Mouse (Mus musculus) CH12.LX (cell line): ENCODE measurements at regions not wholly inside any gene's neighbourhood (a gene's known extent, or its start where the extent isn't known, plus 50 kb on each side); places are given as distances from the start of the nearest gene placed in this dataset.

Source experiments
- DNase-seq: peaks from one replicate; pipeline ENCODE4 v3.0.0-alpha.2; 2013; ENCODE audit errors: extremely low read depth
- H3K27ac ChIP-seq: 2 replicates; pipeline ENCODE4 v1.5.1; 2012; ENCODE audit warnings: low read depth, mild to moderate bottlenecking, control low read depth, moderate library complexity; ENCODE audit not compliant: insufficient read depth
- H3K27me3 ChIP-seq: replicated peaks from 2 replicates; pipeline ENCODE3; 2012; ENCODE audit warnings: inconsistent platforms
- H3K36me3 ChIP-seq, 2 experiments: replicated peaks in 1 of 2; 2 replicates each; pipeline versions ENCODE3 to v1.6.1; 2012; ENCODE audit warnings: inconsistent platforms in 1 of 2, low read length in 1 of 2, mild to moderate bottlenecking in 1 of 2, mixed read lengths in 1 of 2, moderate library complexity in 1 of 2; ENCODE audit not compliant: control insufficient read depth in 1 of 2, insufficient read depth in 1 of 2
- H3K4me1 ChIP-seq, 2 experiments: 2 replicates each; pipeline ENCODE4 v1.6.1; 2012; ENCODE audit warnings: inconsistent platforms in 1 of 2, moderate library complexity in 1 of 2; ENCODE audit not compliant: insufficient read depth in 2 of 2, control insufficient read depth in 1 of 2
- H3K4me2 ChIP-seq: 2 replicates; pipeline ENCODE4 v1.6.1; 2012; ENCODE audit warnings: low read depth, mild to moderate bottlenecking, control low read depth; ENCODE audit not compliant: poor library complexity, insufficient read depth, severe bottlenecking
- H3K4me3 ChIP-seq, 3 experiments: fragments of 150-350 bp in 1 of 3; sonication (generic) in 1 of 3; replicated peaks in 1 of 3; 2 replicates each; pipeline versions ENCODE3 to v1.5.1; 2011 to 2012; ENCODE audit warnings: low read depth in 2 of 3, low read length in 2 of 3, mild to moderate bottlenecking in 2 of 3, moderate library complexity in 2 of 3, control low read depth in 1 of 3, improper control_type of control experiment in 1 of 3, inconsistent platforms in 1 of 3, mixed read lengths in 1 of 3; ENCODE audit not compliant: poor library complexity in 1 of 3
- H3K79me2 ChIP-seq: replicated peaks from 2 replicates; pipeline ENCODE4 v1.6.1; 2012; ENCODE audit warnings: mild to moderate bottlenecking, moderate library complexity; ENCODE audit not compliant: control insufficient read depth, poor library complexity, insufficient read depth, severe bottlenecking; ENCODE audit errors: extremely low read depth
- H3K9ac ChIP-seq: 2 replicates; pipeline ENCODE4 v1.6.1; 2012; ENCODE audit warnings: low read depth, mild to moderate bottlenecking, control low read depth, moderate library complexity; ENCODE audit not compliant: insufficient read depth
- H3K9me3 ChIP-seq: replicated peaks from 2 replicates; pipeline ENCODE3; 2012; ENCODE audit warnings: low read length, inconsistent platforms, mixed read lengths
- BHLHE40 ChIP-seq: IDR thresholded peaks from 2 replicates; pipeline ENCODE4 v1.6.1; 2011; ENCODE audit warnings: mild to moderate bottlenecking, low read depth, low read length, improper control_type of control experiment
- CHD2 ChIP-seq: IDR thresholded peaks from 2 replicates; pipeline ENCODE4 v1.6.1; 2011; ENCODE audit warnings: low read length, improper control_type of control experiment
- CTCF ChIP-seq, 2 experiments: IDR thresholded peaks in 1 of 2; conservative IDR thresholded peaks in 1 of 2; 2 replicates each; pipeline ENCODE4 v1.5.1; 2011 to 2012; ENCODE audit warnings: low read depth in 2 of 2, low read length in 2 of 2, improper control_type of control experiment in 1 of 2, inconsistent platforms in 1 of 2, mild to moderate bottlenecking in 1 of 2, moderate library complexity in 1 of 2
- E2F4 ChIP-seq: IDR thresholded peaks from 2 replicates; pipeline ENCODE4 v1.6.1; 2011; ENCODE audit warnings: low read depth, low read length, improper control_type of control experiment; ENCODE audit not compliant: insufficient replicate concordance
- GABPA ChIP-seq: IDR thresholded peaks from 2 replicates; pipeline ENCODE4 v1.6.1; 2012; ENCODE audit warnings: low read depth, low read length, improper control_type of control experiment, inconsistent platforms; ENCODE audit not compliant: insufficient replicate concordance
- MAFK ChIP-seq: IDR thresholded peaks from 2 replicates; pipeline ENCODE4 v1.6.1; 2011; ENCODE audit warnings: low read length, improper control_type of control experiment; ENCODE audit not compliant: insufficient replicate concordance
- MXI1 ChIP-seq: IDR thresholded peaks from 2 replicates; pipeline ENCODE4 v1.6.1; 2011; ENCODE audit warnings: mild to moderate bottlenecking, low read depth, low read length, improper control_type of control experiment
- MYC ChIP-seq: IDR thresholded peaks from 2 replicates; pipeline ENCODE4 v1.6.1; 2011; ENCODE audit warnings: low read depth, mild to moderate bottlenecking, improper control_type of control experiment, low read length
- NELFE ChIP-seq: IDR thresholded peaks from 2 replicates; pipeline ENCODE4 v1.6.1; 2011; ENCODE audit warnings: low read depth, low read length, improper control_type of control experiment
- NRF1 ChIP-seq: IDR thresholded peaks from 2 replicates; pipeline ENCODE4 v1.6.1; 2014; ENCODE audit warnings: low read depth, mild to moderate bottlenecking, inconsistent platforms, low read length, improper control_type of control experiment, moderate library complexity
- PAX5 ChIP-seq: IDR thresholded peaks from 2 replicates; pipeline ENCODE4 v1.6.1; 2012; ENCODE audit warnings: low read length, inconsistent platforms, mixed read lengths
- POLR2A ChIP-seq: IDR thresholded peaks from 2 replicates; pipeline ENCODE4 v1.6.1; 2011; ENCODE audit warnings: low read depth, mild to moderate bottlenecking, improper control_type of control experiment, low read length
- POLR2AphosphoS2 ChIP-seq: IDR thresholded peaks from 2 replicates; pipeline ENCODE4 v1.6.1; 2011; ENCODE audit warnings: low read depth, low read length, improper control_type of control experiment
- USF1 ChIP-seq: IDR thresholded peaks from 2 replicates; pipeline ENCODE4 v1.6.1; 2014; ENCODE audit warnings: low read depth, mild to moderate bottlenecking, inconsistent platforms, low read length, improper control_type of control experiment
- USF2 ChIP-seq: conservative IDR thresholded peaks from 2 replicates; pipeline ENCODE4 v1.6.1; 2011; ENCODE audit warnings: low read depth, low read length, improper control_type of control experiment
- ZC3H11A ChIP-seq: IDR thresholded peaks from 2 replicates; pipeline ENCODE4 v1.6.1; 2012; ENCODE audit warnings: low read depth, mild to moderate bottlenecking, inconsistent platforms, low read length, improper control_type of control experiment
- ZKSCAN1 ChIP-seq: IDR thresholded peaks from 2 replicates; pipeline ENCODE4 v1.6.1; 2012; ENCODE audit warnings: low read depth, inconsistent platforms, low read length, improper control_type of control experiment, borderline replicate concordance
- ZMIZ1 ChIP-seq: IDR thresholded peaks from 2 replicates; pipeline ENCODE4 v1.6.1; 2012; ENCODE audit warnings: low read depth, mild to moderate bottlenecking, inconsistent platforms, low read length, improper control_type of control experiment
- dilution Hi-C: fragments of 300-500 bp; cut with MboI; formaldehyde crosslinking; loops from 2 replicates; pipeline ENCODE4 v1.14.3; 2020; ENCODE audit warnings: low sequenced_read_pairs; ENCODE audit not compliant: extremely low pct_unique_long_range_greater_than_20kb, extremely low pct_ligation_motif_present
- in situ Hi-C: fragments of 300-500 bp; cut with MboI; formaldehyde crosslinking; loops from 3 replicates; pipeline ENCODE4 v1.14.3; 2019; ENCODE audit warnings: low sequenced_read_pairs, low pct_ligation_motif_present, low pct_unique_long_range_greater_than_20kb, mixed read lengths

- in situ Hi-C loops = no loop called here
These were observed 502.9 kb upstream of the Kdm8 start for GRCm38 (mm10) chr7:124941527-124941926.

GRCm38 (mm10) chr7:124946424-124946823 lies 498.1 kb upstream of the Kdm8 start:
- Histone ChIP-seq H3K27me3 (peaks cover 14% of the 10 kb centered on the region), H3K9me3 (peaks cover 21% of the 10 kb centered on the region), H3K36me3 (no peaks in the 10 kb centered on the region), H3K4me3 (no peak overlapping the region), H3K27ac (no peak overlapping the region), H3K9ac (no peak overlapping the region), H3K4me2 (no peak overlapping the region), H3K4me1 (no peaks in the 10 kb centered on the region), H3K79me2 (no peaks in the 10 kb centered on the region)
- DNase-seq = no peak
- no peak for TF ChIP-seq ZKSCAN1
- in situ Hi-C loops (no loop called here), dilution Hi-C loops (no loop called here)

More at GRCm38 (mm10) chr7:124941527-124941926, 502.9 kb upstream of the Kdm8 start:
- H3K4me3 ChIP-seq = no peak overlapping the region
- H3K27me3 ChIP-seq = peaks cover 17% of the 10 kb centered on the region
- H3K4me1 ChIP-seq = no peaks in the 10 kb centered on the region
- dilution Hi-C loops = no loop called here
- no peak for DNase-seq
- no peak overlapping the region for H3K4me2 ChIP-seq
- H3K9me3 ChIP-seq = peaks cover 11% of the 10 kb centered on the region
- no peak overlapping the region for H3K9ac ChIP-seq
- TF ChIP-seq E2F4 (no peak), POLR2AphosphoS2 (no peak), MAFK (no peak), BHLHE40 (no peak), CHD2 (no peak), ZMIZ1 (no peak), MXI1 (no peak), NRF1 (no peak), USF2 (no peak), MYC (no peak), CTCF (conservative IDR thresholded peaks at IDR 0.05 in 1 of 2, IDR thresholded peaks at IDR 0.05 in 1 of 2; ENCODE audit: low read depth in 2 of 2, low read length in 2 of 2) (no peak)
- no peak overlapping the region for H3K27ac ChIP-seq
- no peaks in the 10 kb centered on the region for H3K36me3 ChIP-seq
- no peaks in the 10 kb centered on the region for H3K79me2 ChIP-seq

GRCm38 (mm10) chr7:124957329-124957728 lies 487.1 kb upstream of the Kdm8 start:
- Histone ChIP-seq H3K9ac (no peak overlapping the region), H3K36me3 (no peaks in the 10 kb centered on the region), H3K27ac (no peak overlapping the region), H3K79me2 (no peaks in the 10 kb centered on the region), H3K4me2 (no peak overlapping the region), H3K9me3 (peaks cover 15% of the 10 kb centered on the region), H3K27me3 (peaks cover 28% of the 10 kb centered on the region), H3K4me3 (no peak overlapping the region), H3K4me1 (no peaks in the 10 kb centered on the region; a peak in 1 of 4 replicates)
- no peak for TF ChIP-seq ZMIZ1
- no peak for TF ChIP-seq MYC
- no peak for TF ChIP-seq ZC3H11A
- no peak for TF ChIP-seq ZKSCAN1
- no peak for TF ChIP-seq NRF1
- no peak for TF ChIP-seq USF1
- TF ChIP-seq GABPA = no peak
- TF ChIP-seq PAX5 = no peak
- TF ChIP-seq CTCF (conservative IDR thresholded peaks at IDR 0.05 in 1 of 2, IDR thresholded peaks at IDR 0.05 in 1 of 2; ENCODE audit: low read depth in 2 of 2, low read length in 2 of 2) = no peak
- TF ChIP-seq NELFE = no peak
- TF ChIP-seq POLR2A = no peak
- dilution Hi-C loops (no loop called here), in situ Hi-C loops (no loop called here)
- no peak for DNase-seq
